Mouse (Mus musculus) embryo, embryonic 10 days (tissue): ENCODE measurements around the gene Spcs3.
"Not testable (repeated sequence)": the region's sequence is repeated elsewhere in the genome, so short reads cannot be mapped to it uniquely, and the experiment has no call there.

Experiments
- DNase-seq: peaks from one replicate; pipeline ENCODE4 v3.0.0-alpha.2; 2015; ENCODE audit warnings: low spot score

Gene Spcs3

DNA sequence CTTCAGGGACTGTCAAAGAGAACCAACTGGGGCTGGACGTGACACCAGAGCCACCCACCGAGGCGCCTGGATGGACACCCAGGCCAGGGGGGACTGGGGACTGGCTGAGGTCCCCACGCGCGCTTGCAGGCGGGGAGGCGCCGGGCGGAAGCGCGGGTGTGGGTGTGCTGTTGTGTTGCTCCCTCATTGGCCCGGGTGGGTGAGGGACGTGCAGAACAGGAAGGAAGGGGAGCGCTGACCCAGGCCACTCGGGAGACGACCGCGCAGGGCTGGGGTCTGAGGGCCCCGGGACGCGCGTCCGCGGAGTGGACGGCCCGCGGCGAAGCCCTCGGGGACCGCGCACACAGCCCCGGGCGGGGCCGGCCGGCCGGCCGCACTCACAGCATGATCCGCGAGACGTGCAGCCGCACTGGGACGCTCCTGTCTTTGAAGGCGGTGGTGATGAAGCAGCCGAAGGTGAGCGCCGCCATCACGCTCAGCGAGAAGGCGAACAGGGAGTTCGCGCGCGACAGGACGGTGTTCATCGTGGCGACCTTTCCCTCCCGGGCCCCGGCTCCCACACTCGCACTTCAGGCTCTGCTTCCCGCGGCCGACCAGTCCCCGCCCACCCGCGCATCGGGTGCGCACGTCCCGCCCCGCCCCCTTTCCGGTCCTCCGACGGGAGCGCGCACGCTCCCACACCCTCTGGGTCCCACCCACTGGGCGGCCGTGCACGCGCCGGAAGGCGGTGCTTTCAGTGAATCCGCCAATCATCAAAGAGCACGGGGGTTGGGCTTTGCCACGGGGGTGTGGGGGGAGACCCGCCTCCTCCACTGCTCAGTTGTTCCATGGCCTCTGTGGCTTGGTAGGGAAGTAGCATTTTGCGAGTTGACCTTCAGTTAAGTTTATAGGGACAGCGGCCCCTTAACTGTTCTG, at the start of gene Spcs3, which contains the start of gene Asb5:
TSS of gene Spcs3 (minus strand) at position 617 of the 915 bp plus-strand sequence.
TSS of gene Asb5 (plus strand) at position 199 of the 915 bp plus-strand sequence.
- DNase-seq: peak; percentile 93

DNA sequence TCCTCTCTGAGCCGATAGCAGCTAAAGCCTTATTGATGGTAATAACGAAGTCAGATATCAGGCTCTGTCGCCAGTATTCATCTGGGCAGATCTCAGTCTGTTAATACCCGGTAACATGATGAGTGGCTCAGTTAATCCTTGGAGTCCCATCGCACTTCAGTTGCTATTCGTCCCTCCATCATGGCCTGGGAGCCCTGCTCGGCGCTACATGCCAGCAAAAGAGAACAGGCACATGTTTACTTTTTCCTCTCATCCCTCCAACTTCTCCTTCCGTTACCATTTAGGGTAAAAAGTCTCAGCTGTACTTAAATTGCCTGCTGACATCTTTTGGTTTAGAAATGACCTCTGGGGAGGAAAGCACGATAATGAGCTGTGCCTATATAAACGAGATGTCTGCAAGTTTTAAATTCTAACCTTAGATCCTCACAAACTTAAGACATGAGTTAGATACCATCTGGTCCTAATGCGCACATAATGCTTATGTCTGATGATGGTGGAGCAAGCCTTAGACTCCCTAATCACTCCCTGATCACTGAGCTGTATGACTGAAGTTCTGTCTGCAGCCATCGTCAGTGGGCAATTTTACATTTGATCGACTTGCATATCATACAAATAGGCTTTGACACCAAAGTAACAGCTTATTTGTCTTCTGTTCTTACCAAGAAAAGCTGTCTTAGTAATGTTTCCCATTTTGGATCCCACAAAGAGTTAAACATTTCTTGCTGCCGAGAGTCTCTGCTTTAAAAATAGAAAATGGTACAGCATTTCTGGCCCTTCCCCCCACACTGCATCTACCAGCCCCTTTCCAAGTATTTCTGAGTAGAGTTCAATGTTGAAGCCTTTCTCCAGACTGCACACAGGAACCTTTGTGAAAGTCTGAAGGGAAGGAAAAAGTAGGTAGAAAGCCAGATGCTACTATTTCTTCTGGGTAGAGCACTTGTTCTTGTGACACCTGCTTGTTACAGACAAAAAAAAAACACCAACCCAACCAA, 41.1 kb upstream of the Spcs3 start:
- DNase-seq: no peak

DNA sequence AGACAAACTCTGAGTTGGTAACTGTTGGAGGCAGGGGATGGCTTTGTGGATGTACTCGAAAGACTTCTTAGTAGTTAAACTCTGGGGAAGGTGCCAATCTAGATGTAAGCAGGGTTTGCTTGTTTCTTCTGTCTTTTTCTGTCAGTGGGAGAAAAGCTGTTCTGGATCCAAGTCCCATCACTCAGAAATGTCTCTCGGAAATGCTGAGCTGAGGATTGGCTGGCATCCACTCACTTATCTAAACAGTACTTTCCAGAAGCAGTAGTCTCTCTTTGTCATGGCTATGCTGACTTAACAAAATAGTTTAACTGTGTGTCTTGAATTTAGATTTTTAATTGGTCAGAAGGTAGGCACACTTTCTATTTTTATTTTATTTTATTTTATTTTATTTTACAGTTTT, 37.4 kb upstream of the Spcs3 start:
- no peak for DNase-seq

DNA sequence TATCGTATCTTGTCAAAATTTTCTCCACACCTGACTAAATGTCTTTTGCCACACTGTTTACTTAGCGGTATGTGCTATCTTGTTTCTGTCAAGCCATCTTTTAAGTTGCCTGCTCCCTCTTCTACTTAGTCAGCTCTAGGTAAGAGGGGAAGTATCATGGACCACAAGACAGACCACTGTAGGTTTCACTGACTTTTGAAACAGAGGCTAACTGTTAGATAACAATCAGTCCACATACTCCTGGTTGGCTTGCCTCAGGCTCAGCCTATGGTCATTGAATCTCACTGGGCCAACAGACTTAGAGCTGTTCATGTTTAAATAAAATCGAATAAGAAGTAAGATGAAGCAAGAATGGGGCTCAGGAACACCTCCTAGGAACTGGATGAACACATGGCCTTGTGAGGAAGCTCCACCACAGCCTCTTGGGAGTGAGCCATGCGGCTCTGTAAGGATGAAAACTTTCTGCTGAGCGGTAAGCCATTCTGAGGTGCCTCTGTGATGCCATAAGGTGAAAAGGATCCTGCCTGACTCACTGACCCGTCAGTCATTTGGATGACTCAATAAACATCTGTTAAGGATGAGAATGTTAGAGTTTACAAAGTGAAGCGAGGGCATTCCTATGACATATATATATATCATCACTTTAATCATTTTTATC, 35.9 kb upstream of the Spcs3 start:
- no peak for DNase-seq

DNA sequence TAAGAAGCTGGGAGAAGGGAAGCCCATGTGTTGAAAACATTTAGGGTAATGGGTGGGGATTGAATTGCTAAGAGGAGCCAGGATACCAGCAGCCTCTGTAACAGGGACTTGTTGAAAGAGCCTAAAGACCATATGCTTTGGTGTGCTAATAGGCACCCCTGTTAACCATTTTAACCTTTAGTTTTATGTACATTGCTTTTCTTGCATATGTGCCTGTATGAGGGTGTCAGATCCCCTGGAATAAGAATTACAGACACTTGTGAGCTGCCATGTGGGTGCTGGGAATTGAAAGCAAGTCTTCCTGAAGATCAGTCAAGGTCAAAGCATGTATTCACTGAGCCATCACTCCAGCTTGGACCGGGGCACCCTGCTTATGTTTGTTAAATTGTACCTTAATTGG, 35.4 kb upstream of the Spcs3 start:
- DNase-seq: no peak

DNA sequence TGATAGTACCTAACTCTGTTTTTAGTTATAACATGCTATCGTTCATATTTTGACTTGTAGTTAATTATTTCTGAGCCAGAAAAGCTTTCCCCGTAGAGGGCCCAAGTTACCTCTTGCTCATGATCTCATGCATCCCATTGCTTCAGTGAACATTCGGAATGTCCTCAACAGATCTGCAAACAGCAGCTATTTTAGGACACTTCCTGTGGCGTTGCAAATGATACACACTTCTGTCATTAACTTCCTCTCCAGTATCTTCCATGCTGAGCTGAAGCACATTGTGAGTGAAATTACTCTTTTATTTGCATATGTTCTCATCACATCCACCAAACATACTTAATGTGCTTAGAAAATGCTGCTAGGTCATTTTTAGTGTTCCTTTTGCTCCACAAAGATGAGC, 32.3 kb upstream of the Spcs3 start:
- DNase-seq: no peak

DNA sequence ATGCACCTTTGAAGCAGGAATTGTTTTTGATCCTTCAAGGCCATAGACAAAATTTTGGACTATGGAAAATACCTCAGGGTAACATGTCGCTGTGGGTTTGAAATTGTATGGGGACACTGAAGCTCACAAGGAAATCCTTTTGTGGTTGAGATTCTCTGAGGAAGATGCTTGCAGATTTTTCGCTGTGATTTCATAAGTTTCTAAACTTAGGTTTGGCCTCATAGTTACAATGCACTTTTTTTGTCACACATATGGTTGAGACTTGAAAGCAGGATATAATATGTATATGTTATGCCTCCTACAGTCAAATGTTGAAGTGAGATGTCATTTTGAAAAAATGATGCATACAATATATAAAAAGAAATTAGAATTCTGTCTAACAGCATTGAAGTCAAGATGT, 25.1 kb upstream of the Spcs3 start:
- no peak for DNase-seq

DNA sequence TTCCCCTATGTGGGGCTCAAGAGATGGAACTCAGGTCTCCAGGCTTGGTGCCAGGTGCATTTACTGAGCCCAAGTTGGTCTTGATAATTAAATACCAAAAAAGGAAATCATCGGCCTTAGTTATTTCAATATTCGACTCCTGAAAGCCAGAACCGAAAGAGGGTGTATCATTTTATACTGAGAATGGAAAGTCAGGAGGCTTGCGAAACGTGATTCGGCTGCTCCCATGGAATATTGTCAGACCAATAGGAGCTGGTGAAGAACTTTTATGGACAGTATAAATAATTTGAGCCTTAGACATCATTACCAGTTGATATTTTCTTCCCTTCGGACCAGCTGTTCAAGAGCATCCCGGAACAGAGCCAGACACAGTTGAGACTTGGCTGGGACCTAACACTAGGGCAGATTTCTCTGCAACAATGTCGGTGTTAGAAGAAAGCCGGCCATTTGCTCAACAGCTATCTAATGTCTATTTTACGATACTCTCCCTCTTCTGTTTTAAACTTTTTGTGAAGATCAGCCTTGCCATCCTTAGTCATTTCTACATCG, 20.3 kb upstream of the Spcs3 start:
- no peak for DNase-seq

DNA sequence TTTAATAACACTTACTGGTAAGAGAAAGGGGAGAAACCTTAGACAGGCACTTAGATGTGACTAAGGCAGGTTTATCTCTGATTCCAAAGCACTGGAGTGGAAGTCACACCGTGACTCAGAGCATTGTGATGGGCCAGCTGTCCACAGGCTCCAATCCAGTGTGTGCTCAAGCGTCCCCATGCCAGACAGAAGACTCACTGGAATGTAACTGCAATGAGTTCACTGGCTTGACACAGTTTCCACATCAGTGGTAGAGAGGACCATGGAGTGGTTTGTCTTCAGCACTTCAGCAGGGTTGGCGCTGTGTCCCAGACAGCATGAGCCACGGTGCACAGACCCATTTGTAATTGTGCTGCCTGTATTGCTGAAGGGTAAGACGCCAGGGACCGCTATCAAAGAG, 18.6 kb upstream of the Spcs3 start:
- no peak for DNase-seq

DNA sequence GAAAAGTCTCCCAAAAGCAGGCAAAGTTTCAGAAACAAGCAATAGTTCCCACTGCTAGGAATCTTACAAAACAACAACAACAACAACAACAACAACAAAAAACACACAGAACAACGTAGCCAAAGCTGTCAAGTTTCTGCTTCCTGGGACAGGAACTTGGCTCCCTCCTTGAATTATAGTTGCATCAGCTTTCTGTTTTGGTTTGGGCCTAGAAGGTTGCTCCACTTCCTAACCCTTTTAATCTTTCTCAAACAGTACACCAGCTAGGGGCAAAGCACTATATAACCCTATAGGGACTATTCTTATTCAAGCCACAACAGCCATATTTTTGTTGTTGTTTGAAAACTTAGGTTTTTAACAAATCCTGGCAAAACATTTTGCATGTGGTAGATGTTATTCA, 11.5 kb upstream of the Spcs3 start:
- no peak for DNase-seq

DNA sequence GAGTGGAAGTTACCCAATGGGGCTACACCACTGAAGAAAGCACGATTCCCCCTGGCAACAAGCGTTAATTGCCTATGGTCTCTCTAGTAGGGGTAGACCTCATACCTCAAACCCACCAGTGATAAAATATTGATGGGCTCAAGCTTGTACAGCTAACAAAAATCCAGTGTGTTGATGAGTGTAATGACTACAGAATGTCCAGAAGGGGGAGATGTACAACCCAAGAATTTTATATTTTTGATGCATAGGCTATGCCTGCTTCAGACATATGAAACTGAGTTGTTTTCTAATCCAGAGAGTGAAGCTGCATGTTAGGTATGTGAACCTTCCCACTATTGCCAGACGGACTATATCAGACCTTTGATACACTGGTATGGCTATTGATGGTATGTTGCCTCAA, 7.5 kb upstream of the Spcs3 start:
- DNase-seq: no peak

DNA sequence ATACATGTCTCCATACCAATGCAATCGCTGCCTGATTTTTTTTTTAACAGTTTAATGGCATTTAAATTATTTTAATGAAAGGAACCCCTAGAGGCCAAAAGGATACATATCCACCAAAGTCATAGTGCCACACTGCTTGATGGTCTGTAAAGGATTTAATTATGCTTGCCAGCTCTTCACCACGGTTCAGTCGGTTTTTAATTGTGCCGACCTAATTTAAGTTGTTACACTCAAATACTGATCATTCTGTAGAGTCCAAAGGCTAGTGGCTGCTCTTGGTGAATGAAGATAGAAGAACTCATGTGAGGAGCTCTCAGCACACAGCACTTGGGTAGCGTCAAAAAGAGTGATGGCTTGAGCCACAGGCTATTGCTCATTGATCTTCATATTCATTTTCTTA, 5.4 kb upstream of the Spcs3 start:
- DNase-seq: no peak

DNA sequence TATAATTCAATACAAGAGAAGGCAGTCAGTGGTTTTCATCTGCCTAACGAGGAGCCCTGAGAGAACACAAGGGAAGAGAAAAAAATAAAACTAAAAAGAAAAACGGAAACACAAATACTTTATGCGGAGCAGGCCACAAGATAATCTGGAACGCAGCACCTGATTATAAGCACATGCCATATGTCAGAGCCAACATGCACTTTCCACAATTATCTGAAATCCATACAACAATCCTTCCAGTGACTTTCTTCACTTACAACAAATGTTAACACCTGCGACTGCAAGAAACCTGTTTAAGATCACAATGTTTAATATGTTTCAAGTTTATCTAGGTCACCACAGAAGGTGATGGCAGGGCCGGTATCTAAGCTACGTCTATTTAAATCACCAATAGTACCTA, 1.2 kb downstream of the Spcs3 start:
- DNase-seq: no peak

DNA sequence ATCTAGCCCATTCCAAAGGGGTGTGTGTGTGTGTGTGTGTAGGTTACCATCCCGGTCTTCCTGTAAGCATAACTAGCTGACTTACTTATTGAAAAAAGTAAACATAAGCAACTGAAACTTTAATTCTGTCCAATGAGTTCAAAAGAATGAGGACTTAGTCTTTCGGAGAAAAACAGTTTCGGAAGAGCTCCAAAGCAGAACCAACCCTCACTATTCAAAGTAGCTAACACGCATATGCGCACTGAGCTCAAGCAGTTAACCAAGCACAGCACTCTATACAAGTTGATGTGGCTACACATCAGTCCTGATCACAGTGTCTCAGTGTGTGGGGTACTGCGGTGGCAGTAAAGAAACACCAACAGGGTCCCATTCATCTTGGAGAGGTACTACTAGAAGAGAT, 3.1 kb downstream of the Spcs3 start:
- DNase-seq: no peak

DNA sequence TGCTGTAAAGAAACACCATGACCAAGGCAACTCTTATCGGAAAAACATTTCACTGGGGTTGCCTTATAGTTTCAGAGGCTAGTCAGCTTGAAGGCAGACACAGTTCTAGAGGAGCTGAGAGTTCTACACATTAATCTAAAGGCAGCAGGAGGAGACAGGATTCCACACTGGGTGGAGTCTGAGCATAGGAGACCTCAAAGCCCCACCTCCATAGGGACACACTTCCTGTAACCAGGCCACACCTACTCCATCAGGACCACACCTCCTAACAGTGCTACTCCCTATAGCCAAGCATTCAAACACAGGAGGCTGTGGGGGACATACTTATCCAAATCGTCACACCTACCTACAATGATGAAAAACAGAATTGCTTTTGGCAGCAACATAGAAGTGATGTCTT, 4.2 kb downstream of the Spcs3 start:
- DNase-seq: no peak

DNA sequence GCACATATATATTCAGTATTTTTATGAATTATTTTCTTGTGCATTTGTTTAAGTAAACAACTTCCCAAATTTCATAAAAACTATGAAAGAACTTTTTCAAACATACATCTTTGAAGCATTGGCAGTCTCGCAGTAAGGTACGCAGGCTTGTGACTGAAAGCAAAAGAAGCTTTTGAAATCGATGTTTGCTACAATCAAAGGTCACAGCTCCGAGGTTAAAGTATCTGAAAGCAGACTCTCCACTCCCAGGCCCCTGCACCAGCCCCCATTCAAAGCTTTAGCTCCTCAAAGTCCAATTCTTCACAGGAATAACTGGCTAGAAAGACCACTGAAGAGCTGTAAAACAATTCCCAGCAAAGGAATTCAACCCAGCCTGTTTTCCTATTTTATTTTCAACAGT, 9.3 kb downstream of the Spcs3 start:
- DNase-seq: no peak

DNA sequence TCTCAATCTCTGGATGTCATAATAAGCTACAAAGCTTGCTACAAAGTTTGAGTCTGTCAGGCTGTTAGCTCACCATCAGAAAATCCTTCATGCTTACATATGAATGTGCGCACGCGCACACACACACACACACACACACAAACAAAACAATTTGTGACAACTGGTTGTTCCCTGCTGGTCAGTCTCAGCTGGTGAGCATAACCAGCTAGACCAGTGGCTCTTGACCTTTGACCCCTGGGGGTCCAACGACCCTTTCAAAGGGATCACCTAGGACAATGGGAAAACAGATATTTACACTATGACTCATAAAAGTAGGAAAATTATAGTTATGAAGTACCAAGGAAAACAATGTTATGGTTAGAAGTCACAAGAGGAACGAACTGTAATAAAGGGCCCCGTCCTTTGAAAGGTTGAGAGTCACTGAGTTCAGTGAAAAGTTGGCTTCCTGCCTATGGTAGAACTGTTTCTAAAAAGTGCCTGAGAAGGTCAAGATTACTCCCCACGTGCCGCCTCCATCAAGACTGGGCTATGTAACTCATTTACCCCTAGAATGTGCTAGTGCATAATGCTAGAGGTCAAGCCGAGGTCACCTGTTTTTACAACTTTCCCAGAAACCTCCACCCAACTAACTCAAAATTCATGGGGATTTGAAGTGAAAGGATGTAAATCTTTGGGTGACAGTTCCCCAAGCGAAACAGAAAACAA, 10.9 kb downstream of the Spcs3 start:
- DNase-seq: peak; percentile 13

DNA sequence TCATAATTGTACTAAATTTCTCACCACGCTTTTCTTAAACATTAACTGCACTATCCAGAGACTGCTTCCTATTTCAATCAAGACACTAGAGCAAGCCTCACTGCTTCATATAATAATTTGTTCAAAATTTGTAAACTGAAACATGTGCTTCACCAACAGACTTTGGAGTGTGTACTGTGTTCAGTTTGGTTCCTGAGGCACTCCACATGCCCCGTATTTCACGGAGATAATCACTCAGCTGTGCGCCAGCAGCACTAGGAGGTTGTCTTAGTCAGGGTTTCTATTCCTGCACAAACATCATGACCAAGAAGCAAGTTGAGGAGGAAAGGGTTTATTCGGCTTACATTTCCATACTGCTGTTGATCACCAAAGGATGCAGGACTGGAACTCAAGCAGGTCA, 17.6 kb downstream of the Spcs3 start:
- DNase-seq: not testable (repeated sequence)

DNA sequence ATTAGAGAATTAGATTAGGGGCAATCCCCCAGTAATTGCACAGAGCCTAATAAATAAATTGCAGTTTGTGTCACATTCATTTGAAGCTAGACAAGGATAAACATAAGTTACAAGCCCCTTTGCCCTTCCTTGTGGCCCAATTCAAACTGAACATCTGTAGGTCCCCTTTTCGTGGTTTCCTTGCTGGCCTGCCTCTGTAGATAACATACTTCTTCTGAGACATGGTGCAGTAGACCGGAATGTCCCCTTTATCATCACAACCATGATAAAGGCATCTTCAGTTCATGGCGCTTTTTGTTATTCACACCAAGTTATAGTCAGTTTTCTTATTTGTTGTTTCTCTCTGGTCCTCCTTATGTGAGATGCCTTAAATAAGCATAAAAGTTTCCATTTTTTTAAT, 18.0 kb downstream of the Spcs3 start:
- no peak for DNase-seq

DNA sequence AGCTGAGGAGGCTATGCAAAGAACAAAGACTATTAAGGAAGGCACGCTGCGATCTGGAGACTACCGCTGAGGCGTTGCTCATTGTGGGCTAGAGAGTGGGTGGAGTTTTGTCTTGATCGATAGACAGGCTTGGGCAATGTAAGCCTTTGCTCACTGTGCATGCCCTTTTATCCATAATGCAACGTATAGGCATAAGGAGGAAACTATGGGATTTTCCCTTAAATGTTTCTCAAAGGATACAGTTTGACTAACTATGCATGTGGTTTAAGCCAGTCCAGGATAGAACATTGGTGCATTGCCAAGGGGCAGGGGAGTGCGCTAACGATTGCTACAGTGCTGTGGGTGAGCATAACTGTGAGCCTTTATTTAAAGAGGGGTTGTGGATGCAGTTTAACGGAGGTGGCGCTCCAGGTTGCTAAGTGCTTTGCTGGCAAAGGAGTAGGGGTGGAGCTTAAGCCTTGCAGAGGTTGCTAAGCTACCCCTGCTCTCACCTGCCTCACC, 20.5 kb downstream of the Spcs3 start:
- DNase-seq: peak; percentile 63

DNA sequence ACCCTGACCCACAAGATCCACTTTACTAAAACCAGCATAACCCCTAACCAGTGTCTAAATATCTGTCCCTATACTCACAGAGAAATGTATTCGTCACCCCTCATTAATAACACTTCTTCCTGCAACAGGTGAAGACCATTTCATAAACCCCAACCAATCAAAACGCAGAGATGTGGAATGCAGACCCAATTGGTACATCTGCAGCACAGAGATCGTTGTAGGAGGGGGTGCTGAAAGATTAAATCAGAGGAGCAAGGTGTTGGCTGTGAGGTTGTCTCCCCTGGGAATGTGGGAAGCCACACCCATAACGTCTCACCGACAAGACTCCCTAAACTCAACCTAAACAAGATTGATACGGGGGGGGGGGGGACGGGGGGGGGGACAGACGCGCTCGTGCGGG, 21.0 kb downstream of the Spcs3 start:
- no peak for DNase-seq
